Mouse (Mus musculus): ENCODE data around the gene Neurl2.
"Not testable (repeated sequence)": the region's sequence is repeated elsewhere in the genome, so short reads cannot be mapped to it uniquely, and the experiment has no call there.

Neurl2 gene

GRCm38 (mm10) chr2:164833314-164833959, at the start of gene Neurl2:
Neurl2 (minus strand) TSS chr2:164833456.
- peak; percentile 48 to 76 for DNase-seq (ENCODE audit: low read depth in 1 of 2, low spot score in 2 of 2)

GRCm38 (mm10) chr2:164882619-164883018, 49.4 kb upstream of the Neurl2 start:
- no peak for DNase-seq (ENCODE audit: low read depth in 1 of 2, low spot score in 2 of 2)

- DNase-seq (ENCODE audit: low read depth in 1 of 2, low spot score in 2 of 2), result peak; percentile 75 to 89
Measured at GRCm38 (mm10) chr2:164879568-164880277, 46.5 kb upstream of the Neurl2 start.

DNA sequence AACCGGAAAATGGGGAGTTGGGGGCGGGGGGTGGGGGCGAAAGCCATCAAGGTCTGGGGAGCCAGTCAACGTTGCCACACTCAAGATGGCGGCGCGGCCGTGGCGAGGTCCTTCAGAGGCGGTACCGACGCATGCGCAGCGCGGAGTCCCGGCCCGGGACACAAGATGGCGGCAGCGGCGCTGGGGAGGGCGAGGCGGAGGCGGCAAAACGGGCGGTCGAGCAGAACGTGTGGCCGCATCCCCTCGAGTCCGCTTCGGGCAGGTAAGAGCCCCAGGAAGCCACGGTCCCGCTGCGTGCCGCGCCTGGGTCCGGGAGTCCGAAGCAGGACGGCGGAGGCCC, 45.9 kb upstream of the Neurl2 start, which contains the start of gene Pcif1:
Pcif1 (plus strand) TSS at position 77 of the 340 bp plus-strand sequence.
- peak; percentile 71 to 85 for DNase-seq (ENCODE audit: low read depth in 1 of 2, low spot score in 2 of 2)

DNA sequence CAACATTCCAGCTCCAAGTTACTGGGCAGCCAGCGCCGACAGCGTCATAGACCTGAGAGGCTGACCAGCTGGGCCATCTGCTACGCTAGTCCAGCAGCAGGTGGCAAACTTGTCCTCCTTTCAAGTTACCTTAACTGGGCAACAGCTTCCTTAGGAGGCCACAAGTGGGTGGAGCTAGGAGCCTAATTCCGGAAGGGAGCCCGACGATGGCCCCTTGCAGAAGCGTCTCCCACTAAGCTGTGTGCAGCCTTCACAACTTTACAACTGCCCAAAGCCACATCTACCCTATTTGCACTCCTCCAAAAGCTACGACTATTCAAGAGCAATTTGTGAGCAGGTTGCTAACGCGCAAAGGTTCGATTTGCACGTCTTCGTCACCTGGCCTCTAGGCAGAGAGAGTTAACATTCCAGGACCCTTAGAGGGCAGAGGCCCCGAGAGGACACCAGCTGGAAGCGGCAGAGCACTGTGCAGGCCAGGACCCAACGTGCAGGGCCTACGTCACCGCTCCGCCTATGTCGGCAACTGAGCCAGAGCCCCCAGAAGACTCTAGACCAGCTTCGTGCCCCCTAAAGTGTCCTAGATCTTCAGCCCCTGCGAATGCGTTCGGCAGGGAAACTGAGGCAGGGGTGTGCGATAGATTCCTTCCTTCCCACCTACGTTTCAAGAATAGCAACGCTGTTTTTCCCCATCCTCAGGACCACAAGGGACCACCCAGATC, 45.4 kb upstream of the Neurl2 start:
- no peak for DNase-seq (ENCODE audit: low read depth in 1 of 2, low spot score in 2 of 2)

DNA sequence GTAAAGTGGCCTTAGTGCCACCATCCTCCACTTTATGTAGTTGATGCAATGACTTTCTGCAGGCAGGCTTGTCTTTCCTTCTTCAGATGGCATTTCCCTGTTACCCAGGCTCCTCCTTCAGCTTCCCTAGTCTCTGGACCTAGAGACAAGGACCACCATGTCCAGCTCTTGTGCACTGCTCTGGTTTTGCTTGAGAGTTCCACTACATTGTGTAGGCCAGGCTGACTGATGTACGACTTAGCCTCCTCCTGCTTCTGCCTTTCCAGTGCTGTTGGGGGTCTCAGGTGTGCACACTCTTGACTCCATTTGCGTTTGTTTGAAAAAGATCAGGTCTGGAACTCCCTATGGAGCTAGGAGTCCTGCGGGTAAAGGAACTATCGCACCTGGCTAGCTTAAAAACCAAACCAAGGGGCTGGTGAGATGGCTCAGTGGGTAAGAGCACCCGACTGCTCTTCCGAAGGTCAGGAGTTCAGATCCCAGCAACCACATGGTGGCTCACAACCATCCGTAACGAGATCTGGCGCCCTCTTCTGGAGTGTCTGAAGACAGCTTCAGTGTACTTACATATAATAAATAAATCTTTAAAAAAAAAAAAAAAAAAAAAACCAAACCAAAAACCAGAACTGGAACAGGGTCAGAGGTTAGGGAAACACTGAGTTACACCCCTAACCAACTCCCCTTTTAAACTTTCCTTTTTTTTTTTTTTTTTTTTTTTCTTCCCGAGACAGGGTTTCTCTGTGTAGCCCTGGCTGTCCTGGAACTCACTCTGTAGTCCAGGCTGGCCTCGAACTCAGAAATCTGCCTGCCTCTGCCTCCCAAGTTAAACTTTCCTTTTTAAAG, 44.3 kb upstream of the Neurl2 start:
- DNase-seq (ENCODE audit: low read depth in 1 of 2, low spot score in 2 of 2), result not testable (repeated sequence)

DNA sequence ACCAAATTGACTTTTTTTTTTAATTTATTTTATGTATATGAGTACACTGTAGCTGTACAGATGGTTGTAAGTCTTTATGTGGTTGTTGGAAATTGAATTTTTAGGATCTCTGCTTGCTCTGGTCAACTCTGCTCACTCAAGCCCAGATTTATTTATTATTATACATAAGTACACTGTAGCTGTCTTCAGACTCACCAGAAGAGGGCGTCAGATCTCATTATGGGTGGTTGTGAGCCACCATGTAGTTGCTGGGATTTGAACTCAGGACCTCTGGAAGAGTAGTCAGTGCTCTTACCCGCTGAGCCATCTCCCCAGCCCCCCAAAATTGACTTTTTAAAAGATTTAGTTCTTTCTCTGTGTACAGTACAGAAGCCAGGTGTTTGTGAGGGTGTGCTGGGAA, 42.4 kb upstream of the Neurl2 start:
- not testable (repeated sequence) for DNase-seq (ENCODE audit: low read depth in 1 of 2, low spot score in 2 of 2)

DNA sequence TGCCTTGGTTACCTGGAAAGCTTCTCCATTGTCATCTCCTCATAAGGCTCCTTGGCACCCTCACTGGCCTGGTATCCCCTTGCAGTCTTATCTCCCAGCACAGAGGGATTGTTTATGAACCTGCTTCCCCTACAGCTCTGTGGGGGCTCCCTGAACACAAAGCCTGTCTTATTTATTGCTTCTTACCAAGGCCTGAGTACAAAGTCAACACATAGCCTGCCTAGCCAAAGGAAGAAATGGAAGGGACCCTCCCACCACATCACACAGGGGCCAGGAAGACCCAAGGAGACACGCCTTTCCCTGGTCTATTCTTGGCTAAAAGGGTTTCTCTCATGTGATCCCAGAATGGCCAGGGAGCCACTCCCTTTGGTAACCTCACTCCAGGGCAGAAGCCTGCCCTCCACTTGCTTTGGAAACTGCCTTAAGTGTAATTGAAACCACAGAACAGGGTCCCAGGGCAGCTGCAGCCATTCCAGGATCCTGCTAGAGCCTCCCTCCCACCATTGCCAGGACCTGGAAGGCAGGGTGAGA, 41.0 kb upstream of the Neurl2 start:
- no peak for DNase-seq (ENCODE audit: low read depth in 1 of 2, low spot score in 2 of 2)

DNA sequence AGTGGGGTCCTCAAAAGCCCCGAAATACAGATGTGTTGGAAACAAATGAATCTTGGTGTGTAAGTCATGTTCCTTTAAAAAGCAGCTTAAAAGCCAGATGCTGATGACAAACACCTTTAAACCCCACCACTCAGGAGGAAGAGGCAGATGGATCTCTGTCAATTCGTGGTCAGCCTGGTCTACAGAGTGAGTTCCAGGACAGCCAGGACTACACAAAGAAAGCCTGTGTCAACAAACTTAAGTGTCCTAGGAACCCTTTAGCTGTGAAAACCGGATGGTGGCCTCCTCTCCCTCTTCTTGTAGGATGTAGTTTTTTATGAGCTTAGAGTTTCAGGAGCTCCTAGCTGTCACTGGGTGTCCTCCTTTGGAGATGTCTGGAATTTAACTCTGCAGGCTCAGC, 40.4 kb upstream of the Neurl2 start:
- no peak for DNase-seq (ENCODE audit: low read depth in 1 of 2, low spot score in 2 of 2)

- no peak for DNase-seq (ENCODE audit: low read depth in 1 of 2, low spot score in 2 of 2)
Measured at GRCm38 (mm10) chr2:164871602-164872303, 38.5 kb upstream of the Neurl2 start.

GRCm38 (mm10) chr2:164868491-164868890, 35.2 kb upstream of the Neurl2 start:
- DNase-seq (ENCODE audit: low read depth in 1 of 2, low spot score in 2 of 2), result peak in 1 of 2 experiments; percentile 51

- DNase-seq (ENCODE audit: low read depth in 1 of 2, low spot score in 2 of 2), result no peak
Measured at GRCm38 (mm10) chr2:164867566-164867965, 34.3 kb upstream of the Neurl2 start.

GRCm38 (mm10) chr2:164866741-164867551, 33.7 kb upstream of the Neurl2 start:
- DNase-seq (ENCODE audit: low read depth in 1 of 2, low spot score in 2 of 2), result peak in 1 of 2 experiments; percentile 52

GRCm38 (mm10) chr2:164864593-164864992, 31.3 kb upstream of the Neurl2 start:
- no peak for DNase-seq (ENCODE audit: low read depth in 1 of 2, low spot score in 2 of 2)

GRCm38 (mm10) chr2:164863411-164863810, 30.2 kb upstream of the Neurl2 start:
- not testable (repeated sequence) for DNase-seq (ENCODE audit: low read depth in 1 of 2, low spot score in 2 of 2)

DNA sequence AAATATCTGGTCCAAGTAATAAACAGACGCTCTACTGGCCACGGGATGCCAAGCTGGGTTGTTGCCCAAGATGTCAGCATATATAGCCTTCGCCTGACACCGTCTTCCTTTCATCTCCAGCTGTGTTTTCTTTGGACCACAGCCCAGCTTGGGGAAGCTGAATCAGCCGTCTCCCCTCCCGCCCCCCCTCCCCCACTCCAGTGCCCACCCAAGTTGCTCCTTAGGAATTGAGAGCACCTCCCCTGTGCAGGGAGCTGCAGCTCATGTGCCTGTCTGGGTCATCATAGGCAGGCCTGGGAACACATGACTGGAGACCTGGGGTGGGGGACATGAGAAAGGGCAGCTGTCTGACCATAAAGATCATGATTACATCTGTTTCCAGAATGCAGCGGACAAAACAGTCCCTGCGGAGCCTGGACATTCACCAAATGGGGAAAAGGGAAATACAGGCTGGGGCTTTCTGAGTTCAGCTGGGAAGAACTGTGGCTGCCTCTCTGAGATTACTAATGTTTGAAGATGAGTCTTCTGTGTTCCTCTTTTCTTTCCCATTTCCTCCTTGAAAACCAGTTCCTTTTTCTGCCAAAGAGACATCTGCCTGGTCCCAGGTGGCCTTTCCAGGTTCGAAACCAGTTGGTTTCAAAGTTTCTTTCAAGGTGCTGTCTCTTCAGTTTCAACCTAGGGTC, 29.1 kb upstream of the Neurl2 start:
- DNase-seq (ENCODE audit: low read depth in 1 of 2, low spot score in 2 of 2), result peak in 1 of 2 experiments; percentile 40

DNA sequence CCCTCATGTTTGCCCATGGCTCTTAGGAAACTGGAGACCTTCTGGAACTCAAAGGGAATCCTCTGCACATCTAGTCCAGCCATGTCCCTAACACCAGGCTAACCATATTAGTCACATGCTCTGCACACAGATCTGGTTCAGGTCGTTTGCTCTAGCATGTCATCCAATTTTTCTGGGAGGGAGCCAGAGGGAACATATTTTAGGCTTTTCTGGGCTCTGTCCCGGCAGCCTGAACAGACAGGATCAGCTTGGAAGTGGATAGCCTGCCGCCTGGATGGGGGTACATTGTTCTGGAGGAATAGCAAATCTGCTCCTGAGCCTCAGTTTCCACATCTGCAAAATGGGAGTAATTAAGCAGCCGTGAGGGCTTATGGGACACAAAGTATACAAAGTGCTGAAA, 27.8 kb upstream of the Neurl2 start:
- DNase-seq (ENCODE audit: low read depth in 1 of 2, low spot score in 2 of 2), result no peak

- no peak for DNase-seq (ENCODE audit: low read depth in 1 of 2, low spot score in 2 of 2)
Measured at GRCm38 (mm10) chr2:164859640-164860432, 26.6 kb upstream of the Neurl2 start.

Data from monocyte, adult 2 months (primary cell).